Mouse (Mus musculus): ENCODE measurements around the gene Tfap2d. TPM values are rescaled to one million over a fixed set of nuclear protein-coding genes. Genes with fewer than 3 reads are reported as not detected.

Tfap2d gene
- polyA plus RNA-seq, 1 experiment from 2014 or later = not detected

GRCm38 (mm10) chr1:19211033-19211405 lies 108.2 kb downstream of the Tfap2d start:
- Histone ChIP-seq H3K36me3 (no peaks in the 10 kb centered on the region), H3K27ac (replicated peaks) (peak overlapping the region; percentile 78), H3K27me3 (peaks cover 46% of the 10 kb centered on the region), H3K9me3 (replicated peaks) (no peaks in the 10 kb centered on the region), H3K4me3 (replicated peaks) (peak overlapping the region; percentile 50), H3K9ac (no peak overlapping the region), H3K4me2 (replicated peaks) (peak overlapping the region; percentile 47), H3K4me1 (no peaks in the 10 kb centered on the region)
- no peak for ATAC-seq (ENCODE audit: insufficient number of reproducible peaks, low FRiP score, low TSS enrichment, low read depth)
- 4% methylated on average over 8 of the region's 8 CpGs for WGBS

GRCm38 (mm10) chr1:19211546-19212154 lies 108.8 kb downstream of the Tfap2d start:
- peaks cover 52% of the 10 kb centered on the region for H3K27me3 ChIP-seq

DNA sequence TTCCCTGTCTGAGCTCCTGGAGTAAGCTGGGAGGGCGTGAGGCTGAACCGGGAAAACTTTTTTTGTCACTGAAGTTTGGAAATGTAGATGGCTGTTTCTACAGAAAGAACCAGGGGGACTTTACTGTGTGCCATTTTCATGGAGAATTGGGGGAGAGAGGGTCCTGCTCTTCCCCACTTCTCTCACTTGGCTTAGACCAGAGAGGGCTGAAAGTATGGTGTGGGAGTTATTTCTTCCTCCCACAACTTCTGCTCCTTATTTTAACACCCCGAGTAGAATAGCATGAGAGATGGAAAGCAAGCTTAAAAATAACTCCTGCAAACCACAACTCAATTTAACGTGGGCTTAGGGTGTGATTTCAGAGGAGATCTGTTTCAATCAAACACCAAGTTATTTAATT lies 109.9 kb downstream of the Tfap2d start:
- Histone ChIP-seq H3K27ac (replicated peaks) (peak overlapping the region; percentile 69), H3K4me3 (replicated peaks) (peak overlapping the region; percentile 50), H3K9ac (no peak overlapping the region; the same call in 1 of the 2 replicates), H3K9me3 (replicated peaks) (no peaks in the 10 kb centered on the region), H3K4me2 (replicated peaks) (peak overlapping the region; percentile 34), H3K4me1 (no peaks in the 10 kb centered on the region), H3K27me3 (peaks cover 57% of the 10 kb centered on the region), H3K36me3 (no peaks in the 10 kb centered on the region)
- no peak for ATAC-seq (ENCODE audit: insufficient number of reproducible peaks, low FRiP score, low TSS enrichment, low read depth)
- WGBS = 6% methylated on average over 4 of the region's 4 CpGs

More at GRCm38 (mm10) chr1:19211546-19212154, 108.8 kb downstream of the Tfap2d start:
- Histone ChIP-seq H3K4me3 (replicated peaks) (peak overlapping the region; percentile 50), H3K4me1 (no peaks in the 10 kb centered on the region), H3K9ac (peak overlapping the region; percentile 15; the same call in 1 of the 2 replicates), H3K27ac (replicated peaks) (peak overlapping the region; percentile 78), H3K36me3 (no peaks in the 10 kb centered on the region), H3K9me3 (replicated peaks) (no peaks in the 10 kb centered on the region), H3K4me2 (replicated peaks) (peak overlapping the region; percentile 47)
- ATAC-seq (ENCODE audit: insufficient number of reproducible peaks, low FRiP score, low TSS enrichment, low read depth) = no peak
- 4% methylated on average over 15 of the region's 15 CpGs for WGBS

DNA sequence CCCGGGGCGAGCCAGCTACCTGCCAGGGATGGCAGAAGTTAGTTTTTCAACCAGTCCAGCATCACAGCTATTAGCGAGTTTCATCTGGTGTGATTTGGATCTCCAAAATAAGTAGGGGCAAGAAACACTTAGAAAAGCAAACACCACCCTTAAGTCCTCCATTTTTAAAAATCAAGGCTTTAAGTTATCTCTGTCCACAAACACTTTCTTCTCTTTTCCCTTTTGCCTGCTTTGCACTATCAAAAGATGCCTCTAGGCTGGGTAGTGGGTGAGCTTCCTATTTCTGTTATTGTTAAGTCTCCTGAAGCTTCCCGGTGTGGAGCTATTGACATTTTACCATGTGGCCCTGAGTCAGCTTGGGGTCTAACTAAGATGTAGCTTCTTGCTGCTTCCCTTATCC lies 110.3 kb downstream of the Tfap2d start:
- no peak for ATAC-seq (ENCODE audit: insufficient number of reproducible peaks, low FRiP score, low TSS enrichment, low read depth)
- Histone ChIP-seq H3K36me3 (no peaks in the 10 kb centered on the region), H3K4me3 (replicated peaks) (peak overlapping the region; percentile 50), H3K27me3 (peaks cover 61% of the 10 kb centered on the region), H3K9ac (no peak overlapping the region; the same call in 1 of the 2 replicates), H3K4me1 (no peaks in the 10 kb centered on the region), H3K27ac (replicated peaks) (peak overlapping the region; percentile 69; the same call in 1 of the 2 replicates), H3K9me3 (replicated peaks) (no peaks in the 10 kb centered on the region), H3K4me2 (replicated peaks) (peak overlapping the region; percentile 34)
- 6% methylated on average over 4 of the region's 4 CpGs for WGBS

- H3K9me3 ChIP-seq (replicated peaks) = no peaks in the 10 kb centered on the region
- H3K27ac ChIP-seq (replicated peaks) = peak overlapping the region; percentile 73
- H3K4me2 ChIP-seq (replicated peaks) = peak overlapping the region; percentile 43
- H3K27me3 ChIP-seq = peaks cover 65% of the 10 kb centered on the region
- H3K4me1 ChIP-seq = no peaks in the 10 kb centered on the region
- H3K36me3 ChIP-seq = no peaks in the 10 kb centered on the region
- H3K9ac ChIP-seq = peak overlapping the region; percentile 28; the same call in 1 of the 2 replicates
- H3K4me3 ChIP-seq (replicated peaks) = peak overlapping the region; percentile 50
- 2% methylated on average over 36 of the region's 36 CpGs for WGBS
- ATAC-seq (ENCODE audit: insufficient number of reproducible peaks, low FRiP score, low TSS enrichment, low read depth) = no peak
Observed at GRCm38 (mm10) chr1:19213851-19214395, 111.1 kb downstream of the Tfap2d start.

Other genes with a start within 250 kb of the Tfap2d start
- 50.3 and 51.9 TPM in 2 replicates for gene Tfap2b, start 105.9 kb downstream of the Tfap2d start, polyA plus RNA-seq (2015; fragmentation: Nextera tagmentation; extraction: Ambion mirVana)